Mouse (Mus musculus): Measurements from ENCODE around the gene Cacna1e.

DNA sequence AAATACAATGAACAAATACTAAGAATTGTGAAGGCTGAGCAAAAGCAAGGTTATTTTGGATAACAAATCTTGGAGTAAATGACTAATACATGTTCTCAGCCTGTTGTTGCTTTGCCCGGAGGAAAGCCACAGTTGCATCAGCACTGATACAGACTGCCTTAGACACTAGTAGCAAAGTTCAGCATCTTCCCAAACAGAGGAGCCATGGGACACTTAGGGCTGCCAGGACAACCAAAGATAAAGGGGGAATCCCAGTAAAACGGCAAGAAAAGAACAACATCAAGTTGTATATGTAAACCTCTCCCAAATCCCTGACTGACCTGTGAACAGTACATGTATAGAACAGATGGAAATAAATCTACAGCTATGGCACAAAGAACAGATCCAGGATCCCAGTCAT lies 13.1 kb upstream of the Cacna1e start:
- TF ChIP-seq CTCF (IDR thresholded peaks at IDR 0.05; ENCODE audit: low read depth, low read length), result no peak
- TF ChIP-seq POLR2A (IDR thresholded peaks at IDR 0.05; ENCODE audit: borderline replicate concordance, low read depth, low read length), result no peak

Measured in bone marrow macrophage, adult 2 months (primary cell).